Mouse (Mus musculus) cortical plate, adult 2 months (tissue): ENCODE measurements around the gene Dzank1.

Experiments used
- CTCF ChIP-seq: fragments of 200-500 bp; IDR thresholded peaks from 2 replicates; pipeline ENCODE4 v1.5.1; 2011; ENCODE audit warnings: mild to moderate bottlenecking, control low read depth, low read length; ENCODE audit not compliant: insufficient read depth; ENCODE audit errors: extremely low read depth
- POLR2A ChIP-seq: fragments of 200-500 bp; IDR thresholded peaks from 2 replicates; pipeline ENCODE4 v1.6.1; 2011; ENCODE audit warnings: mild to moderate bottlenecking, low read length, control low read depth; ENCODE audit not compliant: insufficient read depth; ENCODE audit errors: extremely low read depth

DNA sequence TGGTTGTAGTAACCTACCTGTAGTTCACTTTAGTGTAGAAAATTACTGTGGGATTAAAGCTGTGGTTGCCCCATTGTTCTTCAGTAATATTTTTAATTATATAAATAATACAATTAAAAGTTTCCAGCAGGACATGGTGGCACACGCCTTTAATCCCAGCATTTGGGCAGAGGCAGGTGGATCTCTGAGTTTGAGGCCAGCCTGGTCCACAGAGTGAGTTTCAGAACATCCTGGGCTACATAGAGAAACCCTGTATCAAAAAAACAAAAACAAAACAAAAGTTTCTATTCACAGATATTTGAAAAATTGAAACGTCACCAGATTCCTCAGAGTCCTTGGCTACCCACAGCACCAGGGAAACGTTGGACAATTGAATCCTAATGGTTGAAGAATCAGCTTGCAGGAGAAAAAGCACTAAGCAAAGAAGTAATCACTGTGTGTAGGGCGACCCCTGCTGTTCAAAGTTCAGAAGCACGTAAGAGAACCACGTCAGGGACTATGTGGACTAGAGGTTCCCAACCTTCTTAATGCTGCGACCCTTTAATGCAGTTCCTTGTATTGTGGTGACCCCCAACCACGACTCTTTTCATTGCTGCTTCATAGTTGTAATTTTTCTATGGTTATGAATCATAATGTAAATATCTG is 74.7 kb downstream of the Dzank1 start:
- TF ChIP-seq POLR2A (no peak), CTCF (peak; percentile 89)
